Mouse (Mus musculus): ENCODE results near the gene Atl3.

GRCm38 (mm10) chr19:7494187-7495015, 561 bp downstream of the Atl3 start:
- TF ChIP-seq CTCF (IDR thresholded peaks at IDR 0.05; ENCODE audit: low read depth) = peak; percentile 6; the same call in 1 of the 2 replicates
- TF ChIP-seq EP300 (IDR thresholded peaks at IDR 0.05; ENCODE audit: low read depth) = peak; percentile 58; the same call in 1 of the 2 replicates

All from heart, postnatal 0 days (tissue).